Mouse (Mus musculus): ENCODE data around the gene Sufu.

DNA sequence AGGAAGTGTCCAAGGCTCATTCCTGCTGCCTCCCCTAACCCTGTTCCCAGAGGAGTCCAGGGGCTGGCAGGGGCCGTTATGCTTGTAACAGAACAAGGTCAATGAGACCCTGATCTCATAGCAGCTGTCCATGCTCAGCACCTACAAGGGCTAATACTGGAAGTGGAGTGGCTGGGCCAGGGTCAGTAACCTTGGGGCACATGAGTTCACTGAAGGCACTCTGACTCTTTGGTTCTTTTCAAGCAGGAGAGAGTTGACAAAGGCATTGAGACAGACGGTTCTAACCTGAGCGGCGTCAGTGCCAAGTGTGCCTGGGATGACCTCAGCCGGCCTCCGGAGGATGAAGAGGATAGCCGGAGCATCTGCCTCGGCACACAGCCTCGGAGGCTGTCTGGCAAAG, 56.2 kb downstream of the Sufu start:
- TF ChIP-seq POLR2A (IDR thresholded peaks at IDR 0.05; ENCODE audit: low read depth, low read length), result no peak
- TF ChIP-seq CTCF (IDR thresholded peaks at IDR 0.05; ENCODE audit: extremely low read depth, insufficient read depth, insufficient read length, insufficient replicate concordance), result no peak
